Mouse (Mus musculus): ENCODE results near the gene Fam184b.

- TF ChIP-seq POLR2A (IDR thresholded peaks at IDR 0.05; ENCODE audit: insufficient read depth, low read depth, low read length) (no peak), CTCF (IDR thresholded peaks at IDR 0.05; ENCODE audit: insufficient read depth, low read depth, low read length) (no peak)
Measured at GRCm38 (mm10) chr5:45521601-45522000, 117.8 kb downstream of the Fam184b start.
